27 mouse cellular contexts compared by ENCODE assay signal in the genomic region with DNA sequence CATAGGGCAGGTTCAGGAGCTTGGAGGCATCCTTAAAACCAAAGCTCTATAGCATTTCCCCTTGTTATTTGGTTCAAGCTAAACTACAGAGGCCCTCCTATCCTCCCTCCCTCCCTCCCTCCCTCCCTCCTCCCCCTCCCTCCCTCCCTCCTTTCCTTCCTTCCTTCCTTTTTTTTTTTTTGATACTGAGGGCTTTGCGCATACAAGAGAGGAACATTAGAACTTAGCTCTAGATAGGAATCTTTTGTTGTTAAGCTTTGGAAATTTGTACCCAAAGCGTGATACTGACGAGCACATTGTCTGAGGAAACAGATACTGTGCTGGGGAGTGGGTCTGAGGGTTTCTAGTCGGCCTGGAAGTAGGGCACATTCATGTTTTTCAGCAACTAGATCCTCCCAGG. TPM values are rescaled to one million over a fixed set of nuclear protein-coding genes. Genes with fewer than 3 reads are reported as not detected.
"Had no signal": no experiment of that assay in that cellular context is flagged by ENCODE, and none has a peak within 500 bp of the region (broad histone marks: within the 10 kb centered on the region; RNA-seq: fewer than 3 reads in every experiment).

No protein-coding gene starts in this region.

- DNase-seq: left cerebral cortex, postnatal 4 days; liver; liver, embryonic 13.5 days; liver, postnatal 0 days; lung, adult 18-20 months; lung, adult 2 months; lung, embryonic 14.5 days; lung, postnatal 14 days; lung, postnatal 36 days; lung, postnatal 4 days; midbrain, embryonic 14.5 days had no signal

- H3K9ac ChIP-seq: limb, embryonic 12.5 days; limb, embryonic 13.5 days; limb, embryonic 15.5 days; liver, embryonic 12.5 days; liver, embryonic 13.5 days; liver, embryonic 14.5 days; liver, embryonic 15.5 days; liver, postnatal 0 days; lung, embryonic 14.5 days; lung, embryonic 15.5 days; midbrain, embryonic 12.5 days; midbrain, embryonic 13.5 days; midbrain, embryonic 15.5 days; neural tube, embryonic 12.5 days had no signal

- H3K36me3 ChIP-seq: limb, embryonic 10.5 days; limb, embryonic 12.5 days; limb, embryonic 13.5 days; limb, embryonic 15.5 days; liver, embryonic 12.5 days; liver, embryonic 13.5 days; liver, embryonic 15.5 days; lung, embryonic 15.5 days; midbrain, embryonic 10.5 days; midbrain, embryonic 12.5 days; midbrain, embryonic 13.5 days; midbrain, embryonic 15.5 days; neural tube, embryonic 12.5 days had no signal

- H3K9me3 ChIP-seq: limb, embryonic 10.5 days; limb, embryonic 12.5 days; limb, embryonic 13.5 days; limb, embryonic 15.5 days; liver, embryonic 12.5 days; liver, embryonic 13.5 days; liver, embryonic 15.5 days; lung, embryonic 15.5 days; midbrain, embryonic 10.5 days; midbrain, embryonic 12.5 days; midbrain, embryonic 13.5 days; midbrain, embryonic 15.5 days; neural tube, embryonic 12.5 days had no signal

- H3K4me3 ChIP-seq: limb, embryonic 10.5 days; limb, embryonic 12.5 days; limb, embryonic 13.5 days; limb, embryonic 15.5 days; liver, embryonic 12.5 days; liver, embryonic 13.5 days; liver, embryonic 15.5 days; lung, embryonic 15.5 days; megakaryocyte, embryonic 14.5 days; midbrain, embryonic 10.5 days; midbrain, embryonic 12.5 days; midbrain, embryonic 13.5 days; midbrain, embryonic 15.5 days; myocyte; neural tube, embryonic 12.5 days had no signal

- H3K27me3 ChIP-seq: midbrain, embryonic 15.5 days had no signal

- H3K27ac ChIP-seq: limb, embryonic 10.5 days; limb, embryonic 12.5 days; limb, embryonic 13.5 days; limb, embryonic 15.5 days; liver, embryonic 12.5 days; liver, embryonic 13.5 days; liver, embryonic 14.5 days; liver, embryonic 15.5 days; lung, embryonic 15.5 days; midbrain, embryonic 10.5 days; midbrain, embryonic 12.5 days; midbrain, embryonic 13.5 days; midbrain, embryonic 15.5 days; neural tube, embryonic 12.5 days had no signal

- H3K4me1 ChIP-seq: limb, embryonic 15.5 days; lung, embryonic 15.5 days; midbrain, embryonic 15.5 days; neural tube, embryonic 12.5 days had no signal

RNA-seq across cellular contexts. Expression of gene Nme4, which starts 10.2 kb away (rescaled TPM):
- total RNA-seq: monocyte, adult 5-6 weeks had no signal
